Mouse (Mus musculus) MEL (cell line): ENCODE results near the gene Prox1. TPM values are rescaled to one million over a fixed set of nuclear protein-coding genes. Genes with fewer than 3 reads are reported as not detected.

Experiments used
- DNase-seq: peaks from one replicate; pipeline ENCODE4 v3.0.0; 2011; ENCODE audit warnings: low read depth, low spot score
- H3K27ac ChIP-seq: 2 replicates; pipeline ENCODE4 v1.5.1; 2012; ENCODE audit warnings: low read depth, mild to moderate bottlenecking, control low read depth, low read length, moderate library complexity; ENCODE audit not compliant: control insufficient read depth
- H3K27me3 ChIP-seq, 2 experiments: fragments of 150-350 bp in 1 of 2; sonication (generic) in 1 of 2; 2 replicates each; pipeline ENCODE4 v1.6.1; 2012; ENCODE audit warnings: low read length in 2 of 2, mild to moderate bottlenecking in 2 of 2, improper control_type of control experiment in 1 of 2, moderate library complexity in 1 of 2; ENCODE audit not compliant: insufficient read depth in 2 of 2, control insufficient read depth in 1 of 2
- H3K36me3 ChIP-seq, 2 experiments: 2 replicates each; pipeline ENCODE4 v1.6.1; 2012 to 2014; ENCODE audit warnings: low read length in 2 of 2, improper control_type of control experiment in 1 of 2, inconsistent platforms in 1 of 2, mild to moderate bottlenecking in 1 of 2; ENCODE audit not compliant: insufficient read depth in 2 of 2, control insufficient read depth in 1 of 2
- H3K4me1 ChIP-seq, 2 experiments: fragments of 150-350 bp in 1 of 2; sonication (generic) in 1 of 2; 2 replicates each; pipeline ENCODE4 v1.6.1; 2012; ENCODE audit warnings: low read length in 2 of 2, improper control_type of control experiment in 1 of 2, mild to moderate bottlenecking in 1 of 2; ENCODE audit not compliant: insufficient read depth in 2 of 2, control insufficient read depth in 1 of 2
- H3K4me3 ChIP-seq, 2 experiments: fragments of 150-350 bp in 1 of 2; sonication (generic) in 1 of 2; 2 replicates each; pipeline ENCODE4 v1.5.1; 2012; ENCODE audit warnings: low read depth in 2 of 2, low read length in 2 of 2, mild to moderate bottlenecking in 2 of 2, moderate library complexity in 2 of 2, control low read depth in 1 of 2, improper control_type of control experiment in 1 of 2; ENCODE audit not compliant: control insufficient read depth in 1 of 2, insufficient read depth in 1 of 2
- H3K79me2 ChIP-seq: 2 replicates; pipeline ENCODE4 v1.6.1; 2012; ENCODE audit warnings: mild to moderate bottlenecking, low read length, moderate library complexity; ENCODE audit not compliant: control insufficient read depth, poor library complexity, insufficient read depth
- H3K9ac ChIP-seq: 2 replicates; pipeline ENCODE4 v1.6.1; 2012; ENCODE audit warnings: low read depth, mild to moderate bottlenecking, control low read depth, low read length, moderate library complexity; ENCODE audit not compliant: control insufficient read depth, poor library complexity, severe bottlenecking
- H3K9me3 ChIP-seq: fragments of 150-350 bp; sonication (generic); replicated peaks from 2 replicates; pipeline ENCODE4 v1.6.1; 2012; ENCODE audit warnings: mild to moderate bottlenecking, low read length, improper control_type of control experiment, moderate library complexity; ENCODE audit not compliant: insufficient read depth
- BHLHE40 ChIP-seq: IDR thresholded peaks from 2 replicates; pipeline ENCODE4 v1.6.1; 2012; ENCODE audit warnings: low read depth, mild to moderate bottlenecking, inconsistent platforms, low read length, improper control_type of control experiment, borderline replicate concordance
- CTCF ChIP-seq, 3 experiments: IDR thresholded peaks in 2 of 3; conservative IDR thresholded peaks in 1 of 3; 2 replicates each; pipeline ENCODE4 v1.5.1; 2011 to 2012; ENCODE audit warnings: low read length in 3 of 3, low read depth in 2 of 3, mild to moderate bottlenecking in 2 of 3, improper control_type of control experiment in 1 of 3, inconsistent platforms in 1 of 3, mixed read lengths in 1 of 3, moderate library complexity in 1 of 3; ENCODE audit not compliant: control insufficient read depth in 1 of 3, insufficient read depth in 1 of 3, poor library complexity in 1 of 3, severe bottlenecking in 1 of 3
- E2F4 ChIP-seq: IDR thresholded peaks from 2 replicates; pipeline ENCODE4 v1.6.1; 2011; ENCODE audit warnings: low read depth, low read length, improper control_type of control experiment, borderline replicate concordance
- ELF1 ChIP-seq: IDR thresholded peaks from 2 replicates; pipeline ENCODE4 v1.6.1; 2014; ENCODE audit warnings: low read depth, mild to moderate bottlenecking, inconsistent platforms, low read length, improper control_type of control experiment, moderate library complexity
- EP300 ChIP-seq, 2 experiments: IDR thresholded peaks; 2 replicates each; pipeline ENCODE4 v1.6.1; 2011; ENCODE audit warnings: improper control_type of control experiment in 2 of 2, low read length in 2 of 2, low read depth in 1 of 2, mild to moderate bottlenecking in 1 of 2
- JUND ChIP-seq: IDR thresholded peaks from 2 replicates; pipeline ENCODE4 v1.6.1; 2011; ENCODE audit warnings: low read depth, mild to moderate bottlenecking, improper control_type of control experiment, low read length
- MAX ChIP-seq: IDR thresholded peaks from 2 replicates; pipeline ENCODE4 v1.6.1; 2011; ENCODE audit warnings: low read length, improper control_type of control experiment
- MAZ ChIP-seq: IDR thresholded peaks from 2 replicates; pipeline ENCODE4 v1.6.1; 2012; ENCODE audit warnings: low read depth, mild to moderate bottlenecking, inconsistent platforms, low read length, improper control_type of control experiment
- MYB ChIP-seq: IDR thresholded peaks from 2 replicates; pipeline ENCODE4 v1.6.1; 2011; ENCODE audit warnings: mild to moderate bottlenecking, low read depth, low read length, improper control_type of control experiment
- MYC ChIP-seq: IDR thresholded peaks from 2 replicates; pipeline ENCODE4 v1.6.1; 2011; ENCODE audit warnings: low read depth, mild to moderate bottlenecking, low read length, improper control_type of control experiment, moderate library complexity
- NELFE ChIP-seq: IDR thresholded peaks from 2 replicates; pipeline ENCODE4 v1.6.1; 2011; ENCODE audit warnings: low read depth, low read length, improper control_type of control experiment
- NRF1 ChIP-seq: IDR thresholded peaks from 2 replicates; pipeline ENCODE4 v1.6.1; 2014; ENCODE audit warnings: low read depth, mild to moderate bottlenecking, inconsistent platforms, low read length, improper control_type of control experiment, moderate library complexity; ENCODE audit not compliant: poor library complexity, insufficient read depth, severe bottlenecking
- POLR2A ChIP-seq, 2 experiments: IDR thresholded peaks; 2 replicates each; pipeline ENCODE4 v1.6.1; 2011 to 2012; ENCODE audit warnings: low read length in 2 of 2, mild to moderate bottlenecking in 2 of 2, control low read depth in 1 of 2, improper control_type of control experiment in 1 of 2, low read depth in 1 of 2, moderate library complexity in 1 of 2; ENCODE audit not compliant: control insufficient read depth in 1 of 2, insufficient read depth in 1 of 2, poor library complexity in 1 of 2
- POLR2AphosphoS5 ChIP-seq: IDR thresholded peaks from 2 replicates; pipeline ENCODE4 v1.6.1; 2012; ENCODE audit warnings: low read depth, borderline replicate concordance, mild to moderate bottlenecking, inconsistent platforms, low read length, moderate library complexity, mixed read lengths
- RCOR1 ChIP-seq: IDR thresholded peaks from 2 replicates; pipeline ENCODE4 v1.6.1; 2012; ENCODE audit warnings: low read depth, mild to moderate bottlenecking, inconsistent platforms, low read length, improper control_type of control experiment
- SIN3A ChIP-seq: IDR thresholded peaks from 2 replicates; pipeline ENCODE4 v1.6.1; 2012; ENCODE audit warnings: low read length, improper control_type of control experiment, inconsistent platforms
- UBTF ChIP-seq: IDR thresholded peaks from 2 replicates; pipeline ENCODE4 v1.6.1; 2012; ENCODE audit warnings: low read depth, mild to moderate bottlenecking, inconsistent platforms, low read length, improper control_type of control experiment, moderate library complexity, borderline replicate concordance; ENCODE audit not compliant: insufficient read depth
- ZC3H11A ChIP-seq: IDR thresholded peaks from 2 replicates; pipeline ENCODE4 v1.6.1; 2012; ENCODE audit warnings: low read depth, mild to moderate bottlenecking, inconsistent platforms, low read length, improper control_type of control experiment
- ZMIZ1 ChIP-seq: IDR thresholded peaks from 2 replicates; pipeline ENCODE4 v1.6.1; 2012; ENCODE audit warnings: low read depth, mild to moderate bottlenecking, inconsistent platforms, low read length, improper control_type of control experiment, moderate library complexity
- polyA plus RNA-seq, 2 experiments: library from polyadenylated mRNA; stranded (reverse) in 1 of 2; unstranded in 1 of 2; fragments of >175 nt in 1 of 2; fragments of >200 nt in 1 of 2; gene quantifications; 2 replicates each; pipeline versions ENCODE4 v1.2.1 to v1.2.4; 2012; ENCODE audit warnings: low replicate concordance in 2 of 2, low read depth in 1 of 2; ENCODE audit not compliant: insufficient read length in 2 of 2, insufficient read depth in 1 of 2, missing spikeins in 1 of 2
- total RNA-seq: library from RNA; depleted of rRNA; stranded (reverse); fragments of 300-350 nt; gene quantifications from 2 replicates; pipeline ENCODE4 v1.2.3, GENCODE M21; 2012

Gene Prox1
- total and polyA plus RNA-seq, 3 experiments, result not detected

GRCm38 (mm10) chr1:190127878-190128277, 42.6 kb downstream of the Prox1 start:
- no peaks in the 10 kb centered on the region for H3K79me2 ChIP-seq
- H3K27me3 ChIP-seq, result no peaks in the 10 kb centered on the region
- H3K36me3 ChIP-seq, result no peaks in the 10 kb centered on the region
- H3K27ac ChIP-seq, result no peak overlapping the region
- no peaks in the 10 kb centered on the region for H3K9me3 ChIP-seq
- no peak for TF ChIP-seq ZMIZ1
- TF ChIP-seq ZC3H11A, result no peak
- no peak for TF ChIP-seq MYB
- TF ChIP-seq JUND, result no peak
- TF ChIP-seq E2F4, result no peak
- TF ChIP-seq POLR2AphosphoS5, result no peak
- no peak for TF ChIP-seq SIN3A
- no peak for TF ChIP-seq CTCF (IDR thresholded peaks at IDR 0.05 in 2 of 3, conservative IDR thresholded peaks at IDR 0.05 in 1 of 3; ENCODE audit: control insufficient read depth in 1 of 3, insufficient read depth in 1 of 3, low read depth in 2 of 3, low read length in 3 of 3, poor library complexity in 1 of 3, severe bottlenecking in 1 of 3)
- no peak for TF ChIP-seq EP300 (IDR thresholded peaks at IDR 0.05; ENCODE audit: low read depth in 1 of 2, low read length in 2 of 2)
- no peak for TF ChIP-seq ELF1
- H3K4me1 ChIP-seq, result no peaks in the 10 kb centered on the region
- no peak for DNase-seq
- H3K4me3 ChIP-seq, result no peak overlapping the region
- no peak overlapping the region for H3K9ac ChIP-seq

DNA sequence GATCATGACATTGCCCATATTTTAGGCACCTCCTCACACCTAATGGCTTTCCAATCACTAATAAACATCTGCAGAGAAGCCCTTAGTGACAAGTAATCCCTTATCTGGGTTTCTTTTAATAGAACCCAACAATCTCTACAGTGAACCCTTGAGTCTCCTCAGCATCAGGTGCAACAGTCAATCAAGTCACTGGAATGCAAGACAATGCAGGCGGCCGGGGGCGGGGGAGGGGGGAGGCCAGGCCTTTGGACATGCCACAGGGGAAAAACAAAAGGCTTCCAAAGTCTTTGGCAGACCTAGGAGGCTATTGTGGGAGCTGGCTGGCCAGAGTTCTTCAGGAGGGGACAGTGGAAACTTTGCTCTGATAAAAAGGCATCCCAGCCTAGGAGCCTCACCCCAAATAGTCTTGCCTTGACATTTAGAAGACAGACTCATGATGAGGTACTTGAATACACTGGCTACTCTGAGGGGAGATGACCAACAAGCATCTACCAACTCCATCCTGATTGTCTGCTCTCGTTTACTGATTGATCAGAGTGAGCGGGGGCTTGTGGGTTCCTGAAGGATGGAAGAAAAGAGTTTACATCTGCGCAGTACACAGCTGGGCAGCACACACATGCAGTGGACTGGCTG, 43.2 kb downstream of the Prox1 start:
- Histone ChIP-seq H3K27me3 (no peaks in the 10 kb centered on the region), H3K4me3 (no peak overlapping the region), H3K9me3 (no peaks in the 10 kb centered on the region)
- TF ChIP-seq RCOR1 (no peak), POLR2AphosphoS5 (no peak), POLR2A (IDR thresholded peaks at IDR 0.05; ENCODE audit: control insufficient read depth in 1 of 2, insufficient read depth in 1 of 2, low read depth in 1 of 2, low read length in 2 of 2, poor library complexity in 1 of 2) (no peak), MYB (no peak), MYC (no peak)
- TF ChIP-seq, all 39 proteins: peak for 0
- Histone ChIP-seq H3K79me2 (no peaks in the 10 kb centered on the region), H3K36me3 (no peaks in the 10 kb centered on the region), H3K4me1 (no peaks in the 10 kb centered on the region), H3K9ac (no peak overlapping the region), H3K27ac (no peak overlapping the region)
- no peak for DNase-seq

DNA sequence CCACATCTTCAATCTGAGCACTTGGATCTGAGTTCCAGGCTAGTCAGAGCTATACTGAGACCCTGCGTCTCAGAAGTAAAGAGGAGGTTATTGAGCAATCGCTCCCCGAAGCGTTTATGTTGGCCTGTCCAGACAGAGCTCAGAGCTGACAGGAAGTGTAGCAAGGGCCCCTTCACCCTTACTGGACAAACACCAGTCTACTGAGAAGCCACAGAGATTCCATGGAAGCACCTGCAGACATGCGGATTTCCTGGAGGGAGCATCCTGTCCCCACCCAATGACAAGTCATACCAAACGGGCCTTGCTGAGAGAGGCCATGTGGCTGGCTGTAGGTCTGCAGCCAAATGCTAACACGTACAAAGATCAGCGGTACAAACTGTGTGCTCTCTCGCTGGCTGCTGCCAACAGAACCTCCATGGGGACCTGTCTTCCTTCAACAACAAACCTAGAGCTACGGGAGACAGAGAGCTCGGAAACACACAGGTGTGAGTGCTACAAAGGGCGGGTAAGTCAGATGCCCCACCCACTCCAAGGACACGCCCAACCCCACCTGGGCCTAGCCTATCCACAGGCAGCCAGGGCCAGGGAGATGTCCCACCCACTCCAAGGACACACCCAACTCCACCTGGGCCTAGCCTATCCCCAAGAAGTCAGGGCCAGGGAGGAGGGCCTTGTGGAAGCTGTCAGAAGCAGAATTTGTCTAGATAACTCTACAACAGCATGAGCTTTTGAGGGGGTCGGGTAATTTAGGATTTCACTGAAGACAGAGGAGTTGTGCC, 45.4 kb downstream of the Prox1 start:
- Histone ChIP-seq H3K27ac (no peak overlapping the region), H3K9me3 (no peaks in the 10 kb centered on the region), H3K79me2 (no peaks in the 10 kb centered on the region), H3K9ac (no peak overlapping the region), H3K4me1 (no peaks in the 10 kb centered on the region), H3K27me3 (no peaks in the 10 kb centered on the region), H3K4me3 (no peak overlapping the region), H3K36me3 (no peaks in the 10 kb centered on the region)
- no peak for TF ChIP-seq EP300 (IDR thresholded peaks at IDR 0.05; ENCODE audit: low read depth in 1 of 2, low read length in 2 of 2)
- no peak for TF ChIP-seq POLR2A (IDR thresholded peaks at IDR 0.05; ENCODE audit: control insufficient read depth in 1 of 2, insufficient read depth in 1 of 2, low read depth in 1 of 2, low read length in 2 of 2, poor library complexity in 1 of 2)
- TF ChIP-seq MAZ, result no peak
- no peak for TF ChIP-seq ZMIZ1
- TF ChIP-seq MAX, result no peak
- no peak for TF ChIP-seq NELFE
- no peak for TF ChIP-seq BHLHE40
- TF ChIP-seq UBTF, result no peak
- TF ChIP-seq NRF1, result no peak
- TF ChIP-seq POLR2AphosphoS5, result no peak
- no peak for DNase-seq
